Mouse (Mus musculus): ENCODE data around the gene Ppip5k2.

GRCm38 (mm10) chr1:97784928-97785327 is 14.7 kb upstream of the Ppip5k2 start:
- TF ChIP-seq HCFC1 (IDR thresholded peaks at IDR 0.05; ENCODE audit: borderline replicate concordance, insufficient read depth, low read length), result no peak
- TF ChIP-seq ZC3H11A (IDR thresholded peaks at IDR 0.05; ENCODE audit: borderline replicate concordance, low read depth, low read length), result no peak
- TF ChIP-seq MAFK (IDR thresholded peaks at IDR 0.05; ENCODE audit: insufficient read depth, low read depth, low read length), result no peak
